Mouse (Mus musculus) G1E (cell line): Measurements from ENCODE around the gene Apol8.

ENCODE experiments used
- CTCF ChIP-seq: IDR thresholded peaks from 2 replicates; pipeline ENCODE4 v1.5.1; 2012; ENCODE audit warnings: low read depth, low read length, inconsistent platforms, mixed read lengths
- GATA1 ChIP-seq: IDR thresholded peaks from 2 replicates; pipeline ENCODE4 v1.6.1; 2012; ENCODE audit warnings: borderline replicate concordance, low read length, inconsistent platforms, mixed read lengths
- POLR2AphosphoS5 ChIP-seq: IDR thresholded peaks from 2 replicates; pipeline ENCODE4 v1.6.1; 2012; ENCODE audit warnings: low read depth, low read length, inconsistent platforms; ENCODE audit not compliant: insufficient replicate concordance
- TAL1 ChIP-seq: conservative IDR thresholded peaks from 2 replicates; pipeline ENCODE4 v1.6.1; 2012; ENCODE audit warnings: low read depth, low read length, inconsistent platforms, mixed read lengths

- no peak for TF ChIP-seq CTCF
- TF ChIP-seq TAL1 = no peak
- TF ChIP-seq POLR2AphosphoS5 = no peak
- no peak for TF ChIP-seq GATA1
Observed at GRCm38 (mm10) chr15:77748414-77748813, 8.4 kb downstream of the Apol8 start.
